Mouse (Mus musculus) spleen, adult 2 months (tissue): ENCODE data around the gene Ttk.

Experiments
- CTCF ChIP-seq: fragments of 200-500 bp; IDR thresholded peaks from 2 replicates; pipeline ENCODE4 v1.5.1; 2011; ENCODE audit warnings: mild to moderate bottlenecking, inconsistent platforms; ENCODE audit not compliant: insufficient read depth, insufficient read length, insufficient replicate concordance; ENCODE audit errors: extremely low read depth
- POLR2A ChIP-seq: fragments of 200-500 bp; IDR thresholded peaks from 2 replicates; pipeline ENCODE4 v1.6.1; 2011; ENCODE audit warnings: low read depth, low read length, inconsistent platforms

GRCm38 (mm10) chr9:83865165-83865564, 30.7 kb downstream of the Ttk start:
- no peak for TF ChIP-seq POLR2A
- TF ChIP-seq CTCF: no peak
